Mouse (Mus musculus) adrenal gland, postnatal 36 days (tissue): ENCODE results near the gene 4930596D02Rik. TPM values are rescaled to one million over a fixed set of nuclear protein-coding genes. Genes with fewer than 3 reads are reported as not detected.

ENCODE experiments used
- DNase-seq, 2 experiments: peaks; one replicate each; pipeline ENCODE4 v3.0.0; 2021; ENCODE audit warnings: mixed read lengths in 1 of 2
- long read RNA-seq, 2 experiments: library from polyadenylated mRNA; stranded (forward); transcript quantifications; one replicate each; pipeline ENCODE4 v2.0.0; 2021; ENCODE audit warnings: borderline sequencing depth in 2 of 2
- total RNA-seq, 2 experiments: library from RNA; stranded (reverse); gene quantifications; 2 replicates each; pipeline ENCODE4 v1.2.3; 2021

Gene 4930596D02Rik
- total RNA-seq, result not detected
- long read RNA-seq, experiment 1, result 0 reads
- long read RNA-seq, experiment 2, result 0 reads

- no peak for DNase-seq
These were observed at the start of gene 4930596D02Rik for GRCm38 (mm10) chr14:35811878-35812277. Gene 4930596D02Rik (minus strand): TSS chr14:35811978.

GRCm38 (mm10) chr14:35853254-35853653 lies 41.5 kb upstream of the 4930596D02Rik start:
- DNase-seq, result no peak

- DNase-seq, result no peak
These were observed 33.5 kb upstream of the 4930596D02Rik start for GRCm38 (mm10) chr14:35845271-35845670.

- DNase-seq, result no peak
These were observed 30.4 kb upstream of the 4930596D02Rik start for GRCm38 (mm10) chr14:35842111-35842721.

- no peak for DNase-seq
These were observed 19.0 kb downstream of the 4930596D02Rik start for GRCm38 (mm10) chr14:35792656-35793213.

GRCm38 (mm10) chr14:35780033-35780432 lies 31.7 kb downstream of the 4930596D02Rik start:
- DNase-seq, result no peak

GRCm38 (mm10) chr14:35773306-35773705 lies 38.5 kb downstream of the 4930596D02Rik start:
- no peak for DNase-seq
